ENCODE assay signal across 28 mouse cellular contexts in genomic region chr13:42958867-42959266, GRCm38 (mm10).
"Had no signal": no experiment of that assay in that cellular context is flagged by ENCODE, and none has a peak within 500 bp of the region (broad histone marks: within the 10 kb centered on the region; RNA-seq: fewer than 3 reads in every experiment).

No protein-coding gene starts in this region.

- H3K27ac ChIP-seq: heart, embryonic 13.5 days; heart, embryonic 15.5 days; hindbrain, embryonic 13.5 days; hindbrain, embryonic 15.5 days; hindbrain, postnatal 0 days; intestine, embryonic 15.5 days; kidney, postnatal 0 days; layer of hippocampus, adult 2 months; left cerebral cortex, adult 2 months; limb, embryonic 10.5 days; limb, embryonic 12.5 days; liver, embryonic 13.5 days; liver, embryonic 15.5 days had no signal

- H3K4me1 ChIP-seq: hindbrain, embryonic 13.5 days; hindbrain, embryonic 15.5 days; intestine, embryonic 15.5 days; limb, embryonic 12.5 days; liver, embryonic 13.5 days; liver, embryonic 15.5 days had no signal

- H3K9ac ChIP-seq: heart, embryonic 13.5 days; heart, embryonic 15.5 days; hindbrain, embryonic 13.5 days; hindbrain, embryonic 15.5 days; intestine, embryonic 15.5 days; limb, embryonic 12.5 days; liver, embryonic 13.5 days; liver, embryonic 15.5 days; liver, postnatal 0 days had no signal

- H3K4me3 ChIP-seq: heart, embryonic 13.5 days; heart, embryonic 15.5 days; hindbrain, embryonic 13.5 days; hindbrain, embryonic 15.5 days; intestine, embryonic 15.5 days; layer of hippocampus, adult 2 months; left cerebral cortex, adult 2 months; limb, embryonic 10.5 days; limb, embryonic 12.5 days; liver, embryonic 13.5 days; liver, embryonic 15.5 days had no signal

- DNase-seq: gastrocnemius, postnatal 14 days; gastrocnemius, postnatal 36 days; heart, adult 18-20 months; heart, postnatal 14 days; heart, postnatal 36 days; kidney, adult 18-20 months; kidney, adult 8-10 months; kidney, postnatal 14 days; kidney, postnatal 36 days; liver; liver, embryonic 13.5 days; liver, postnatal 0 days had no signal

- H3K9me3 ChIP-seq: heart, embryonic 15.5 days; hindbrain, embryonic 13.5 days; hindbrain, embryonic 15.5 days; intestine, embryonic 15.5 days; limb, embryonic 10.5 days; limb, embryonic 12.5 days; liver, embryonic 13.5 days; liver, embryonic 15.5 days had no signal

- H3K36me3 ChIP-seq: heart, embryonic 13.5 days; heart, embryonic 15.5 days; hindbrain, embryonic 15.5 days; intestine, embryonic 15.5 days; limb, embryonic 10.5 days; limb, embryonic 12.5 days; liver, embryonic 13.5 days; liver, embryonic 15.5 days had no signal

- ATAC-seq: hindbrain, postnatal 0 days; inflammation-experienced regulatory T-cells, adult 6 months; intestine, embryonic 15.5 days; intestine, postnatal 0 days; liver, postnatal 0 days had no signal

- H3K4me2 ChIP-seq: heart, embryonic 11.5 days; heart, embryonic 13.5 days; heart, embryonic 15.5 days; hindbrain, embryonic 13.5 days; hindbrain, embryonic 15.5 days; intestine, embryonic 15.5 days; limb, embryonic 12.5 days; liver, embryonic 11.5 days; liver, embryonic 13.5 days; liver, embryonic 15.5 days had no signal

- H3K27me3 ChIP-seq: heart, embryonic 13.5 days; heart, embryonic 15.5 days; hindbrain, embryonic 13.5 days; hindbrain, embryonic 15.5 days; intestine, embryonic 15.5 days; limb, embryonic 12.5 days; liver, embryonic 13.5 days; liver, embryonic 15.5 days had no signal
